Mouse (Mus musculus) testis, adult 2 months (tissue): Measurements from ENCODE around the gene Arl10.

Experiments
- CTCF ChIP-seq: fragments of 200-500 bp; IDR thresholded peaks from 2 replicates; pipeline ENCODE4 v1.5.1; 2012; ENCODE audit warnings: low read depth, mild to moderate bottlenecking, inconsistent platforms, low read length, moderate library complexity; ENCODE audit not compliant: control insufficient read depth, insufficient read depth, insufficient replicate concordance
- POLR2A ChIP-seq: fragments of 200-500 bp; IDR thresholded peaks from 2 replicates; pipeline ENCODE4 v1.6.1; 2012; ENCODE audit warnings: low read depth, mild to moderate bottlenecking, inconsistent platforms, low read length, moderate library complexity; ENCODE audit not compliant: control insufficient read depth

DNA sequence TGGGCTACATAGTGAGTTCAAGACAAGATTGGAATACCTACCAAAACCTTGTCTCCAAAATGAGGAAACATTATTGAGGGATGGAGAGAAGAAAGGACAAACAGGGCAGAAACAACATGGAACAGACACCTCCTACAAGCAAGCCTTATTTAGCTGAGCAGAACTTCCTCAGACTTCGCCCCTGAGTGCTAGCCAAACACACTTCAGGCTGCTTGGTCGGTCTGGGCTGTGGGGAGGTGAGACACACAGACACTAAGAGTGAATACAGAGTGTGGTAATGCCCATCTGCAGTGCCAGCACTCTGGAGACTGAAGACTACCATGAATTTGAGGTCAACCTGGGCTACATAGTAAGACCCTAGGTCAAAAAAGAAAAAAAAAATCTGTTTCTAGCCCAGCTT is 15.2 kb upstream of the Arl10 start:
- no peak for TF ChIP-seq POLR2A
- no peak for TF ChIP-seq CTCF
